Mouse (Mus musculus) cerebellum, adult 11-12 months (tissue): Measurements from ENCODE around the gene Atic.

Experiments
- DNase-seq: peaks from one replicate; pipeline ENCODE4 v3.0.0; 2022

The Atic gene

DNA sequence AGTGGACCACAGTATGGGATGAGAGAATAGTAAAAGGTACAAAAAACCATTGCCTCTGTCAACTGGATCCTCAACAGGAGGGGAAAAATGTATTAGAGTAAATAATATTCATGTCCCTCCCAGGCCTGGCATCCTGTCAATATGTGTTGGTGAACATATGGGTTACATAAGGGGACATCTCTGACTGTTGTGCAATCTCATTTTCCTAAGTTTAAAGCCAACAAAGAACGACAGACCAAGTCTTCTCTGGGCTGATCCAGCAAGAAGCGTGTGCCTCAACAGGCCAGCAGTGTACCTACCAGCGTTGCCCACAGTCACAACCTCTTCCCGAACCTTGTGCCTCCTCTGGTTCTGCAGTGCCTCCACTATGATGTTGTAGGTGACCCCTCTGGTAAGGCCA, 38.4 kb downstream of the Atic start:
- DNase-seq, result no peak

GRCm38 (mm10) chr1:71605751-71606150, 48.8 kb downstream of the Atic start:
- DNase-seq, result no peak

DNA sequence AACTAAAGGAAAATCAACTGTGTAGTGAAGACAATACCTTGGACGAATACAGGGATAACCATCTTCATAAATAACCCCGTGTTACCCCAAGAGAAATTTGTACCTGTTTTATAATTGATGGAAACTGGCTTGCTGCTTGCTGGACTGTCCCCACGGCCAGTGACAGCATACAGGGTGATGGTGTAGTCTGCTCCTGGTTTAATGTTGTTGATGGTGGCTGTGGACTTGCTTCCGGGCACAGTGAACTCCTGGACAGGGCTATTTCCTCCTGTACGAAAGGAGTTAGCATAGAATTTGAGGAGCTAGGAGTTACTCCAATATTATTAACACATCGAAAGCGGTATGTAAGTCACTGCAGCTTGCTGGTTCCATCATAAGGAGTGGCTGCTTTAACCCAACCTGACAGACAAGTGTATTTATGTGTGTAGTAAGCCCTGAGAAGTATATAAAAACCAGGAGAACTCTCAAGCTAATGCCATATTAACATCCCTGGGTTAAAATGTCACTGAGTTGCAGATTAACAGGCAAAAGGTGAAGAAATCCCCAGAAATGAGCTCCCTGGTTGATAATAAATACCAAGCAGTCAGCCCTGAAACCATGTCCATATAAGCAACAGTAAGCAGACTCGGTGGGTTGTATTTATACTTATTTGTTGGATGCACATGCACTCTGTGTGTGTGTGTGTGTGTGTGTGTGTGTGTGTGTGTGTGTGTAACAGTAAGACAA, 49.8 kb downstream of the Atic start:
- DNase-seq, result no peak

GRCm38 (mm10) chr1:71609057-71609775, 52.3 kb downstream of the Atic start:
- no peak for DNase-seq

- DNase-seq, result no peak
Observed at GRCm38 (mm10) chr1:71609916-71610315, 53.0 kb downstream of the Atic start.

- DNase-seq, result no peak
Observed at GRCm38 (mm10) chr1:71612256-71612655, 55.3 kb downstream of the Atic start.

- no peak for DNase-seq
Observed at GRCm38 (mm10) chr1:71614545-71615246, 57.7 kb downstream of the Atic start.

DNA sequence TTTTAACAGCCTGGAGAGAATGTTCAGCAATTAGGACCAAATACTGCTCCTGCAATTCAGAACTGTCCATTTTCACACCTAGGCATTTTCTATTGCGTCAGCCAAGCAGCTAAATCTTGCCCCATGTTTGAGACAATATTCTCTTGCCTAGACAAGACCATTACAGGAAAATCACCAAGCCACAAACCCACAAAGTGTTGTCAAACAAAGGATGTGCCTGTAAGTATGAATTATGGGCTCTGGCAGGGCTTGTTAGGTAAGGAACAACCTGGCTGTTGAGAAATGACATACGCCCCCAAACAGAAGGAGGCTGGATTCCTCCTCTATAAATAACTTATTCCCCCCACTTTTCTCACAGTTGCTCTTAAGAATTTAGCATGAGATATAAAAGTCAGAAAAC, 64.6 kb downstream of the Atic start:
- no peak for DNase-seq

DNA sequence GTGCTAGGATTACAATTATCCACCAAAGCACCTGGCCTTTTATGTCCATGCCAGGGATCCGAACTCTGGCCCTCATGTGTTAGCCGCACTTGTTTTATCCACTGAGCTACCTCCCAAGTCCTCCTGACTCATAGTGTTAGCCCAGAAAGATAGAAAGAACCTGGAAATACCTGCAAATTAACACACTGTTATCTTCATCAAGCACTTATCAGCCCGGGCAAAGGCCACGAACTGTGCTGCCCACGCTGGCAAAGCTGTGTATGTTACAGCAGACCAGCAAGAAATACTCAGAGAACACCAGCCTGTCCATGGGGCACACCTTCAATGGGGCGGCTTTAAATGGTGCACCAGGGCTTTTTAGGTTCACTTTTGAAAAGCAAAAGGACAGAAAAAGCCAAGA, 66.7 kb downstream of the Atic start:
- DNase-seq, result no peak
